Mouse (Mus musculus) thymus, postnatal 0 days (tissue): ENCODE data around the gene Fgfr2. TPM values are rescaled to one million over a fixed set of nuclear protein-coding genes. Genes with fewer than 3 reads are reported as not detected.

Source experiments
- DNase-seq: peaks from one replicate; pipeline ENCODE4 v3.0.0-alpha.2; 2015; ENCODE audit warnings: low spot score
- microRNA-seq: library from miRNA; unstranded; fragments of <30 nt; microRNA quantifications from one replicate; pipeline ENCODE4, GENCODE M21; 2016; ENCODE audit warnings: borderline number of aligned reads
- polyA plus RNA-seq: library from polyadenylated mRNA; unstranded; fragments of >200 nt; fragmentation: Nextera tagmentation; extraction: Ambion mirVana; gene quantifications from 2 replicates; pipeline ENCODE4 v1.2.1, GENCODE M21; 2015

The Fgfr2 gene
- polyA plus RNA-seq, 1 experiment from 2014 or later, result 23.6 TPM

GRCm38 (mm10) chr7:130117466-130118123, 3005.6 kb downstream of the Fgfr2 start:
- no peak for DNase-seq

- DNase-seq, result no peak
Observed at GRCm38 (mm10) chr7:130114436-130114835, 3008.7 kb downstream of the Fgfr2 start.

Small RNAs within 50 kb of the gene (microRNA-seq; reads per million reads assigned to microRNA genes)
- gene Mir7061, result not detected

Other genes with a start within 250 kb of the Fgfr2 start
- 9.7 and 12.7 TPM in 2 replicates for gene Zranb1, start 192.2 kb downstream of the Fgfr2 start, polyA plus RNA-seq
- gene Ctbp2, start 1.0 kb upstream of the Fgfr2 start, polyA plus RNA-seq, result 11.2 and 11.9 TPM in 2 replicates